Mouse (Mus musculus) limb, embryonic 14.5 days (tissue): ENCODE results near the gene Gnb1. TPM values are rescaled to one million over a fixed set of nuclear protein-coding genes. Genes with fewer than 3 reads are reported as not detected.

Experiments
- ATAC-seq: fragments of 200-750 bp; cut with Nextera tagmentation; 2 replicates; pipeline ENCODE4 v1.8.0; 2017; ENCODE audit warnings: low read depth, moderate number of reproducible peaks, moderate TSS enrichment; ENCODE audit not compliant: low FRiP score
- DNase-seq: peaks from one replicate; pipeline ENCODE4 v3.0.0-alpha.2; 2015; ENCODE audit warnings: low spot score
- H3K27ac ChIP-seq: fragments of 300-500 bp; sonication (generic); replicated peaks from 2 replicates; pipeline ENCODE4 v1.5.1; 2014; ENCODE audit warnings: low read depth, mild to moderate bottlenecking, low read length, moderate library complexity, mixed read lengths
- H3K27me3 ChIP-seq: fragments of 300-500 bp; sonication (generic); 2 replicates; pipeline ENCODE4 v1.6.1; 2014; ENCODE audit warnings: low read length, mixed read lengths; ENCODE audit not compliant: control insufficient read depth, insufficient read depth
- H3K36me3 ChIP-seq: fragments of 300-500 bp; sonication (generic); 2 replicates; pipeline ENCODE4 v1.6.1; 2014; ENCODE audit warnings: mild to moderate bottlenecking, low read length, moderate library complexity, mixed read lengths; ENCODE audit not compliant: control insufficient read depth, insufficient read depth
- H3K4me1 ChIP-seq: fragments of 300-500 bp; sonication (generic); 2 replicates; pipeline ENCODE4 v1.6.1; 2014; ENCODE audit warnings: antibody characterized with exemption, low read length, mixed read lengths; ENCODE audit not compliant: control insufficient read depth, insufficient read depth
- H3K4me2 ChIP-seq: fragments of 300-500 bp; sonication (generic); replicated peaks from 2 replicates; pipeline ENCODE4 v1.6.1; 2014; ENCODE audit warnings: low read depth, mild to moderate bottlenecking, low read length, moderate library complexity; ENCODE audit not compliant: severe bottlenecking
- H3K4me3 ChIP-seq: fragments of 300-500 bp; sonication (generic); replicated peaks from 2 replicates; pipeline ENCODE4 v1.5.1; 2014; ENCODE audit warnings: low read length
- H3K9ac ChIP-seq: fragments of 300-500 bp; sonication (generic); 2 replicates; pipeline ENCODE4 v1.6.1; 2014; ENCODE audit warnings: mild to moderate bottlenecking, low read depth, low read length, moderate library complexity; ENCODE audit not compliant: severe bottlenecking
- H3K9me3 ChIP-seq: fragments of 300-500 bp; sonication (generic); 2 replicates; pipeline ENCODE4 v1.6.1; 2016; ENCODE audit warnings: low read length; ENCODE audit not compliant: control insufficient read depth
- POLR2A ChIP-seq: fragments of 200-500 bp; IDR thresholded peaks from 2 replicates; pipeline ENCODE4 v1.8.0; 2012; ENCODE audit warnings: inconsistent platforms, mild to moderate bottlenecking, moderate library complexity, borderline replicate concordance; ENCODE audit not compliant: insufficient read depth, insufficient read length; ENCODE audit errors: extremely low read depth
- WGBS: fragments of 180-500 bp; shearing (Covaris S2); extraction: QIAGEN DNeasy Blood & Tissue Kit; methylation state at CpG from one replicate; pipeline ENCODE4 v1.1.7; 2014; 5-methylcytosine and 5-hydroxymethylcytosine counted together
- polyA plus RNA-seq, 2 experiments: library from polyadenylated mRNA; depleted of rRNA in 1 of 2; stranded (reverse) in 1 of 2; unstranded in 1 of 2; fragments of >200 nt; fragmentation: Nextera tagmentation in 1 of 2; extraction: Ambion mirVana in 1 of 2; gene quantifications; 2 replicates each; pipeline versions ENCODE4 v1.2.1 to v1.2.3; 2012 to 2014

Gnb1 gene
- polyA plus RNA-seq, 2 experiments, result 440 to 511 TPM

DNA sequence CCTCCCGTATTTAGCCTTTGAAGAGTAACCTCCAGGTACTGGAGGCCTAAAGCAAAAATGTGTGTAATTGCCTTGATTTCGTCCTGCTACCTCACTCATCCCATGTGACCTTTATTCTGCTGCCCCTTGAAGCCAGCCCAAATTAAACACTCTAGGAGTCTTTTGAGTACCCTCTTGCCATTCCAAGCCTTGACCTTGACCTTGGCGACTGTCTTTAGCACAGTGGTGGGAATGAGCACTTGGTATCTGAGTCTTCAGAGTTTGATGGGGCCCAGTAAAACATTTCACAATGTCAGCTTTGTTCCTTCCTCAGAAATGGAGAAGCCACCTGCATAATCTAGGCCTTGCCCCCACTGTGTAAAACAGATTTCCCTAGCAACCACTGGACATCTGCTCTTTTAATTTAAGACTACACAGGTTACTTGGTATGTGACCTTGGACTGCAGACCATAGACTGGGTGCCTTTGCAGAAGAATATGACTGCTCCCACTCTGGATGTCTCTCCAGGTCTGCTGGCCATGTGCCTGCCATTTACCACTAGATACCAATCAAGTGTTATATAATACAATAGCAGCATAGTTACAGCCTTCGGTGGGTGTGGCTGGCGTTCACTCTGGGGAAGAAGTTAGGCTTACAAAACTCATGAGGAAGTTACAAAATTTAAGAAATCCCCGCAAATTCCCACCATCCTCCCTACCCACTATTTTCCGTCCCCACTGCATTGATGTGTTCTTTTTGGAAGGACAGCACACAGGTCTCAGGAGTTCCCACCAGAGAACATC lies 70.7 kb downstream of the Gnb1 start, which contains the start of gene Nadk:
Gene Nadk (plus strand): TSS at position 718 of the 782 bp plus-strand sequence.
- peak within 1 kb of the TSS; percentile 75 for H3K27ac ChIP-seq
- peaks cover 24% of the 10 kb centered on the region for H3K4me1 ChIP-seq
- ATAC-seq (no peak), DNase-seq (no peak)
- 67% methylated on average over 7 of the region's 7 CpGs for WGBS
- H3K27me3 ChIP-seq, result no peaks in the 10 kb centered on the region
- peak within 1 kb of the TSS; percentile 51 for H3K4me2 ChIP-seq
- TF ChIP-seq POLR2A, result no peak
- H3K36me3 ChIP-seq, result peaks cover 42% of the 10 kb centered on the region
- H3K9me3 ChIP-seq, result no peaks in the 10 kb centered on the region
- peak within 1 kb of the TSS; percentile 44 for H3K9ac ChIP-seq
- peak within 1 kb of the TSS; percentile 84 for H3K4me3 ChIP-seq

GRCm38 (mm10) chr4:155562725-155563399 lies 71.7 kb downstream of the Gnb1 start:
- Histone ChIP-seq H3K9ac (peak overlapping the region; percentile 44), H3K27ac (peak overlapping the region; percentile 75), H3K4me2 (peak overlapping the region; percentile 51), H3K36me3 (peaks cover 32% of the 10 kb centered on the region), H3K4me1 (peaks cover 24% of the 10 kb centered on the region), H3K27me3 (no peaks in the 10 kb centered on the region), H3K4me3 (peak overlapping the region; percentile 84), H3K9me3 (no peaks in the 10 kb centered on the region)
- TF ChIP-seq POLR2A, result no peak
- ATAC-seq (peak; percentile 21; the same call in 1 of the 2 replicates), DNase-seq (peak; percentile 56)
- WGBS, result 4% methylated on average over 19 of the region's 19 CpGs

GRCm38 (mm10) chr4:155563400-155564231 lies 72.5 kb downstream of the Gnb1 start:
- no peaks in the 10 kb centered on the region for H3K27me3 ChIP-seq
- peak overlapping the region; percentile 84 for H3K4me3 ChIP-seq
- H3K9me3 ChIP-seq, result no peaks in the 10 kb centered on the region
- H3K4me2 ChIP-seq, result peak overlapping the region; percentile 81
- peak overlapping the region; percentile 77 for H3K9ac ChIP-seq
- TF ChIP-seq POLR2A, result peak; percentile 76; the same call in 1 of the 2 replicates
- peaks cover 24% of the 10 kb centered on the region for H3K4me1 ChIP-seq
- ATAC-seq (peak; percentile 93), DNase-seq (peak; percentile 96)
- 2% methylated on average over 50 of the region's 69 CpGs for WGBS
- H3K27ac ChIP-seq, result peak overlapping the region; percentile 88
- peaks cover 25% of the 10 kb centered on the region for H3K36me3 ChIP-seq

DNA sequence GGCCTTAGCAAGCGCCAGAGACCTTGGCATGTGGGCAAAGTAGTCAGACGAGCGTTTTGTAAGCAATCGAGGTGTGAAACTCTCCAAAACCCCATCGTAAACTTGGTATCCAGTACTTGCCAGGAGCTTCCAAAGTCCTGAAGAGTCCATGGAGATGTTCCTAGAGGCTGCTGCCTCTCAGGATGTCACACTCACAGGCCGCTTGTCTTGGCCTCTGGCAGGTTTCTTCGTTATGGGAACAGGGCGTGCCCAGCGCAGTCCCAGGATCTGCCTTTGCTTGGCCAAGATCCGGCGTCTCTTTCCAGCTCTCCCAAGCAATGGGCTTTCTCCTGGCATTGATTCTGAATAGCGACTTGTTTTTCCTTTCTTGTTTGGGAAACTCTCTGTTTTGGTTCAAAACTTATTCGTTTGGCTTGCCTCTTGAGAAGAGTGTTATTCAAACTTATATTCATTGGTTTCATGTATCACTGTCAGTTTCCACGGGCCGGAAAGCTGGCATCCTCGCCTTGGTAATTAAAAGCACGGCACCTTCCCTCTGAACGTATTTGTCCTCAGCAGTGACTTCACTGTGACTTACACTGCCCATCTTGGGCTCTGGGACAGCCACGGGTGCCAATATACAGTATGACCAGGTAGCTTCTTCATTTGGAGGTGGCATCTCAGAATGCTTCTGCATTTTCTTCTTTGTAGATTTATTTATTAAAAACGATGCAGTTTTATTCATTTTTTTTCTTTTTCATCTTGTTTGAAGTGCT lies 73.3 kb downstream of the Gnb1 start:
- TF ChIP-seq POLR2A, result no peak
- WGBS, result 10% methylated on average over 20 of the region's 20 CpGs
- peak overlapping the region; percentile 88 for H3K27ac ChIP-seq
- DNase-seq (peak; percentile 12), ATAC-seq (no peak)
- H3K4me3 ChIP-seq, result peak overlapping the region; percentile 84
- H3K36me3 ChIP-seq, result peaks cover 16% of the 10 kb centered on the region
- H3K4me1 ChIP-seq, result peaks cover 24% of the 10 kb centered on the region
- peak overlapping the region; percentile 77 for H3K9ac ChIP-seq
- no peaks in the 10 kb centered on the region for H3K9me3 ChIP-seq
- H3K27me3 ChIP-seq, result no peaks in the 10 kb centered on the region
- H3K4me2 ChIP-seq, result peak overlapping the region; percentile 81

GRCm38 (mm10) chr4:155566555-155566954 lies 75.4 kb downstream of the Gnb1 start:
- DNase-seq (no peak), ATAC-seq (no peak)
- 58% methylated on average over 8 of the region's 8 CpGs for WGBS
- no peak overlapping the region for H3K4me2 ChIP-seq
- no peaks in the 10 kb centered on the region for H3K27me3 ChIP-seq
- H3K9ac ChIP-seq, result no peak overlapping the region
- H3K27ac ChIP-seq, result no peak overlapping the region
- no peaks in the 10 kb centered on the region for H3K36me3 ChIP-seq
- H3K9me3 ChIP-seq, result no peaks in the 10 kb centered on the region
- peaks cover 22% of the 10 kb centered on the region for H3K4me1 ChIP-seq
- no peak overlapping the region for H3K4me3 ChIP-seq
- no peak for TF ChIP-seq POLR2A
